Mouse (Mus musculus): ENCODE results near the gene 4930505A04Rik.

DNA sequence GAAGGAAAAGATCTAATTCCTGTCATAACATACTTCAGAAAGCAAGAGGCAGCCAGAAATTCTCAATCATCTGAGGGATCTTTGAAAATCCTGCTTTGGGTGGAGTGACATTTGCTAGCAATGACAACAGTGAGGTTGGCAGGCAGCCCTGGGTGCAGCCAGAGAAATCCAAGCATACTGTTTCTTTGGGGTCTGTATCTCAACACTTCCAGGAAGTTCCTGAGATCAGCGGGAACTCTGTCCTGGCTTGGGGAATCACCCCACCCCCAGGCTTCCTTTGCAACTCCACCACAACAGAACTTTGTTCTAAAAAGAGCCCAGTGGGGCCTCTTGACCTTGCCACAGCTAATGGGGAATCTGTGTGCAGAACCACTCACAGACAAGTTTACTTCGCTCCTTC, 66.0 kb downstream of the 4930505A04Rik start:
- TF ChIP-seq POLR2A (IDR thresholded peaks at IDR 0.05; ENCODE audit: low read depth, low read length), result no peak
- TF ChIP-seq CTCF (IDR thresholded peaks at IDR 0.05; ENCODE audit: extremely low read depth, insufficient read length, insufficient replicate concordance, low read depth, low read length), result no peak
